Mouse (Mus musculus) heart, adult 2 months (tissue): ENCODE measurements around the gene Clic6.

Experiments
- CTCF ChIP-seq: fragments of 200-600 bp; IDR thresholded peaks from 2 replicates; pipeline ENCODE4 v1.8.1; 2022; ENCODE audit warnings: antibody characterized with exemption, mild to moderate bottlenecking, moderate library complexity
- EP300 ChIP-seq: fragments of 200-500 bp; IDR thresholded peaks from 2 replicates; pipeline ENCODE4 v1.6.1; 2011; ENCODE audit warnings: low read depth, low read length, control low read depth; ENCODE audit not compliant: insufficient read depth
- POLR2A ChIP-seq: fragments of 200-500 bp; IDR thresholded peaks from 2 replicates; pipeline ENCODE4 v1.6.1; 2011; ENCODE audit warnings: mild to moderate bottlenecking, low read depth, low read length, control low read depth; ENCODE audit not compliant: insufficient read depth

GRCm38 (mm10) chr16:92499324-92499723, 13.8 kb downstream of the Clic6 start:
- TF ChIP-seq CTCF (no peak), POLR2A (no peak), EP300 (no peak)
